ENCODE assay signal across 8 mouse cellular contexts in genomic region chr4:154160538-154161390, GRCm38 (mm10). TPM values are rescaled to one million over a fixed set of nuclear protein-coding genes. Genes with fewer than 3 reads are reported as not detected.
DNase-seq lines count a peak whose midpoint lies in the region; ATAC-seq and TF ChIP-seq lines count a peak whose summit lies in the region.

TSS of gene Tprgl (minus strand) at chr4:154160666.

- peak within 1 kb of the TSS; percentile 88 for H3K4me2 ChIP-seq in embryonic facial prominence, embryonic 14.5 days (ENCODE audit: low read depth, low read length)
- H3K4me2 ChIP-seq in limb, embryonic 13.5 days (replicated peaks) = peak within 1 kb of the TSS; percentile 90
- peak within 1 kb of the TSS; percentile 73 for H3K4me2 ChIP-seq in midbrain, embryonic 16.5 days (ENCODE audit: low read length)

- intact Hi-C loops in heart, adult 2 months (cut with DNase I) = loop anchor here (10.0 kb wide), 1 partner anchor 664 kb away; no protein-coding TSS in a partner anchor

- TF ChIP-seq EP300 in heart, adult 2 months (IDR thresholded peaks at IDR 0.05; ENCODE audit: insufficient read depth, low read depth, low read length) = 0 out of 2 replicates have a peak, but pooled peaks have one; percentile 5

- H3K36me3 ChIP-seq in embryonic facial prominence, embryonic 14.5 days (ENCODE audit: control insufficient read depth, insufficient read depth, low read length) = peaks cover 30% of the 10 kb centered on the region
- no peaks in the 10 kb centered on the region for H3K36me3 ChIP-seq in heart, adult 2 months (ENCODE audit: control insufficient read depth, insufficient read depth, low read length)
- peaks cover 31% of the 10 kb centered on the region for H3K36me3 ChIP-seq in limb, embryonic 13.5 days
- peaks cover 15% of the 10 kb centered on the region; the same call in 1 of the 2 replicates for H3K36me3 ChIP-seq in midbrain, embryonic 16.5 days (ENCODE audit: control insufficient read depth, insufficient read depth, low read length)

- peaks cover 3% of the 10 kb centered on the region for H3K79me2 ChIP-seq in heart, adult 2 months (replicated peaks; ENCODE audit: control insufficient read depth, insufficient read depth, low read length)

- no peak for TF ChIP-seq CTCF in heart, adult 2 months (IDR thresholded peaks at IDR 0.05)

- no peaks in the 10 kb centered on the region for H3K27me3 ChIP-seq in embryonic facial prominence, embryonic 14.5 days (replicated peaks; ENCODE audit: control insufficient read depth, insufficient read depth, low read length)
- H3K27me3 ChIP-seq in heart, adult 2 months (ENCODE audit: control insufficient read depth, insufficient read depth, low read length) = no peaks in the 10 kb centered on the region
- no peaks in the 10 kb centered on the region for H3K27me3 ChIP-seq in limb, embryonic 13.5 days
- no peaks in the 10 kb centered on the region for H3K27me3 ChIP-seq in midbrain, embryonic 16.5 days (ENCODE audit: control insufficient read depth, insufficient read depth, low read depth, low read length)

- DNase-seq in 3T3-L1 (ENCODE audit: low read depth, low spot score) = peak; percentile 94
- peak; percentile 88 to 91 for DNase-seq in adrenal gland, postnatal 4 days (ENCODE audit: low spot score in 2 of 2)
- DNase-seq in embryonic facial prominence, embryonic 14.5 days (ENCODE audit: low spot score) = peak; percentile 99
- peak; percentile 97 to 99 for DNase-seq in heart, adult 2 months
- peak; percentile 97 for DNase-seq in kidney, adult 8-10 months
- peak; percentile 98 for DNase-seq in spleen, postnatal 10 days (ENCODE audit: low spot score in 2 of 2)

- 1% methylated on average over 60 of the region's 75 CpGs for WGBS in embryonic facial prominence, embryonic 14.5 days
- under 1% methylated on average over 75 of the region's 75 CpGs for WGBS in heart, adult 2 months
- WGBS in limb, embryonic 13.5 days = under 1% methylated on average over 72 of the region's 75 CpGs
- under 1% methylated on average over 66 of the region's 75 CpGs for WGBS in midbrain, embryonic 16.5 days

- TF ChIP-seq POLR2A in heart, adult 2 months (IDR thresholded peaks at IDR 0.05; ENCODE audit: insufficient read depth, low read depth, low read length) = peak; percentile 46; the same call in 1 of the 2 replicates

- peak within 1 kb of the TSS; percentile 93 for H3K4me3 ChIP-seq in embryonic facial prominence, embryonic 14.5 days (ENCODE audit: low read depth, low read length)
- H3K4me3 ChIP-seq in heart, adult 2 months = peak within 1 kb of the TSS; percentile 97
- H3K4me3 ChIP-seq in limb, embryonic 13.5 days = peak within 1 kb of the TSS; percentile 89
- peak within 1 kb of the TSS; percentile 90 for H3K4me3 ChIP-seq in midbrain, embryonic 16.5 days (ENCODE audit: low read depth, low read length)

- 0 out of 2 replicates have a peak within 1 kb of the TSS, but pooled peaks have one; percentile 52 for H3K27ac ChIP-seq in embryonic facial prominence, embryonic 14.5 days (replicated peaks; ENCODE audit: low read depth, low read length)
- H3K27ac ChIP-seq in heart, adult 2 months = peak within 1 kb of the TSS; percentile 99
- H3K27ac ChIP-seq in limb, embryonic 13.5 days = peak within 1 kb of the TSS; percentile 48; the same call in 1 of the 2 replicates
- peak within 1 kb of the TSS; percentile 76 for H3K27ac ChIP-seq in midbrain, embryonic 16.5 days (ENCODE audit: low read length)

- H3K9me3 ChIP-seq in embryonic facial prominence, embryonic 14.5 days (ENCODE audit: control insufficient read depth, low read length) = no peaks in the 10 kb centered on the region
- no peaks in the 10 kb centered on the region for H3K9me3 ChIP-seq in limb, embryonic 13.5 days
- H3K9me3 ChIP-seq in midbrain, embryonic 16.5 days (replicated peaks; ENCODE audit: control insufficient read depth, low read length, poor library complexity, severe bottlenecking) = no peaks in the 10 kb centered on the region

- peak; percentile 98 for ATAC-seq in embryonic facial prominence, embryonic 14.5 days (ENCODE audit: low read depth)
- ATAC-seq in limb, embryonic 13.5 days (ENCODE audit: low FRiP score, low read depth) = peak; percentile 96
- ATAC-seq in midbrain, embryonic 16.5 days = peak; percentile 97

- peak within 1 kb of the TSS; percentile 81 for H3K9ac ChIP-seq in embryonic facial prominence, embryonic 14.5 days (ENCODE audit: low read depth, low read length)
- H3K9ac ChIP-seq in heart, adult 2 months (ENCODE audit: low read depth, low read length) = peak within 1 kb of the TSS; percentile 96
- peak within 1 kb of the TSS; percentile 83 for H3K9ac ChIP-seq in limb, embryonic 13.5 days
- H3K9ac ChIP-seq in midbrain, embryonic 16.5 days (ENCODE audit: low read depth, low read length) = peak within 1 kb of the TSS; percentile 86

- peaks cover 4% of the 10 kb centered on the region; the same call in 1 of the 2 replicates for H3K4me1 ChIP-seq in embryonic facial prominence, embryonic 14.5 days (ENCODE audit: control insufficient read depth, insufficient read depth, low read length)
- H3K4me1 ChIP-seq in heart, adult 2 months (ENCODE audit: control insufficient read depth, insufficient read depth, low read length) = peaks cover 8% of the 10 kb centered on the region
- peaks cover 22% of the 10 kb centered on the region for H3K4me1 ChIP-seq in limb, embryonic 13.5 days
- peaks cover 19% of the 10 kb centered on the region for H3K4me1 ChIP-seq in midbrain, embryonic 16.5 days (ENCODE audit: control insufficient read depth, insufficient read depth, low read length)

RNA-seq across cellular contexts. Expression of gene Tprgl, which starts in this region (rescaled TPM):
- 100 to 1,000 TPM; 137 to 140 TPM for total RNA-seq in adrenal gland, postnatal 4 days (2021)
- polyA plus RNA-seq in embryonic facial prominence, embryonic 14.5 days (2014; fragmentation: Nextera tagmentation; extraction: Ambion mirVana) = 148 and 155 TPM in 2 replicates
- total RNA-seq in heart, adult 2 months (2021) = 100 to 1,000 TPM; 121 to 130 TPM
- 147 and 204 TPM in 2 replicates for polyA plus RNA-seq in heart, adult 2 months (2012; rRNA removed)
- polyA plus RNA-seq in limb, embryonic 13.5 days (2015; fragmentation: Nextera tagmentation; extraction: Ambion mirVana) = 117 and 118 TPM in 2 replicates
- polyA plus RNA-seq in midbrain, embryonic 16.5 days (2015; fragmentation: Nextera tagmentation; extraction: Ambion mirVana) = 214 and 223 TPM in 2 replicates

Comparison
In these comparisons a context has a peak if more than half of its experiments do, and no peak if none do; other contexts are left out.
1. Peak in every context shown above with its lines: DNase-seq, ATAC-seq, H3K4me3 ChIP-seq and H3K27ac ChIP-seq.
2. H3K27ac ChIP-seq: peak in every context shown above with its lines; median percentile 99 in heart, adult 2 months; 76 in midbrain, embryonic 16.5 days; 52 in embryonic facial prominence, embryonic 14.5 days; 48 in limb, embryonic 13.5 days.